In genomic region chrX:93697596-93697995, GRCm38 (mm10) we compare ENCODE assay signal across 23 mouse cellular contexts. TPM values are rescaled to one million over a fixed set of nuclear protein-coding genes. Genes with fewer than 3 reads are reported as not detected.
DNase-seq lines count a peak whose midpoint lies in the region; ATAC-seq and TF ChIP-seq lines count a peak whose summit lies in the region.
"Had no signal": no experiment of that assay in that cellular context is flagged by ENCODE, and none has a peak within 500 bp of the region (broad histone marks: within the 10 kb centered on the region; RNA-seq: fewer than 3 reads in every experiment).

No protein-coding gene starts in this region.

- ATAC-seq in megakaryocyte, adult 5-6 weeks (ENCODE audit: poor library complexity, severe bottlenecking), result no peak
- ATAC-seq: activated CD4-positive, CD25-positive, alpha-beta regulatory T cell, adult 4 months; CD4-positive, CD25-positive, alpha-beta regulatory T cell, adult 4 months; Patski had no signal

- TF ChIP-seq CTCF in MEL (IDR thresholded peaks at IDR 0.05 in 2 of 3, conservative IDR thresholded peaks at IDR 0.05 in 1 of 3; ENCODE audit: control insufficient read depth in 1 of 3, insufficient read depth in 1 of 3, low read depth in 2 of 3, low read length in 3 of 3, poor library complexity in 1 of 3, severe bottlenecking in 1 of 3), result no peak

- no peak for TF ChIP-seq POLR2A in MEL (IDR thresholded peaks at IDR 0.05; ENCODE audit: control insufficient read depth in 1 of 2, insufficient read depth in 1 of 2, low read depth in 1 of 2, low read length in 2 of 2, poor library complexity in 1 of 2)

- peak; percentile 51 to 78; a peak in 3 of 4 replicates for TF ChIP-seq EP300 in MEL (IDR thresholded peaks at IDR 0.05; ENCODE audit: low read depth in 1 of 2, low read length in 2 of 2)

- H3K9ac ChIP-seq in MEL (ENCODE audit: control insufficient read depth, low read depth, low read length, poor library complexity, severe bottlenecking), result no peak overlapping the region

- DNase-seq in MEL (ENCODE audit: low read depth, low spot score), result peak; percentile 70
- DNase-seq in MEL-GATA-1-ER (ENCODE audit: extremely low read depth, low read depth), result peak; percentile 46
- DNase-seq in natural killer cell, adult 2 months (ENCODE audit: low spot score in 2 of 2), result no peak
- no peak for DNase-seq in cerebellum, adult 11 months
- DNase-seq: adrenal gland, adult 2 months; adrenal gland, adult 8-10 months; adrenal gland, postnatal 10 days; adrenal gland, postnatal 14 days; adrenal gland, postnatal 25 days; adrenal gland, postnatal 36 days; B cell, adult 2 months; cerebellum, adult 11-12 months; cerebellum, adult 18-20 months; cerebellum, adult 2 months; cerebellum, adult 8-10 months; cerebellum, adult 9-10 months had no signal

- peak overlapping the region; percentile 10 for H3K4me3 ChIP-seq in megakaryocyte, embryonic 14.5 days (replicated peaks)
- H3K4me3 ChIP-seq in MEL (ENCODE audit: control insufficient read depth in 1 of 2, insufficient read depth in 1 of 2, low read depth in 2 of 2, low read length in 2 of 2), result no peak overlapping the region

- H3K79me2 ChIP-seq in MEL (ENCODE audit: control insufficient read depth, insufficient read depth, low read length, poor library complexity), result no peaks in the 10 kb centered on the region

- H3K9me3 ChIP-seq in megakaryocyte, embryonic 14.5 days, result no peaks in the 10 kb centered on the region
- H3K9me3 ChIP-seq in MEL (replicated peaks; ENCODE audit: insufficient read depth, low read length), result no peaks in the 10 kb centered on the region
- H3K9me3 ChIP-seq: G1E had no signal

- peak overlapping the region; percentile 72 for H3K27ac ChIP-seq in MEL (ENCODE audit: control insufficient read depth, low read depth, low read length)

- peaks cover 4% of the 10 kb centered on the region for H3K27me3 ChIP-seq in megakaryocyte, embryonic 14.5 days (replicated peaks)
- no peaks in the 10 kb centered on the region for H3K27me3 ChIP-seq in MEL (ENCODE audit: control insufficient read depth in 1 of 2, insufficient read depth in 2 of 2, low read length in 2 of 2)
- H3K27me3 ChIP-seq: CH12.LX had no signal

- peaks cover 9% of the 10 kb centered on the region for H3K36me3 ChIP-seq in megakaryocyte, embryonic 14.5 days (replicated peaks; ENCODE audit: low read length)
- peaks cover 0 to 41% of the 10 kb centered on the region in 2 experiments; a peak in 2 of 4 replicates for H3K36me3 ChIP-seq in MEL (ENCODE audit: control insufficient read depth in 1 of 2, insufficient read depth in 2 of 2, low read length in 2 of 2)

- H3K4me1 ChIP-seq in megakaryocyte, embryonic 14.5 days, result peaks cover 66% of the 10 kb centered on the region
- peaks cover 18 to 19% of the 10 kb centered on the region in 2 experiments for H3K4me1 ChIP-seq in MEL (ENCODE audit: control insufficient read depth in 1 of 2, insufficient read depth in 2 of 2, low read length in 2 of 2)

- TF ChIP-seq RAD21 in MEL (IDR thresholded peaks at IDR 0.05; ENCODE audit: low read depth, low read length), result no peak

TF ChIP-seq in MEL, 35 proteins besides CTCF, POLR2A, EP300 and RAD21:
- no peak for TF ChIP-seq KAT2A (conservative IDR thresholded peaks at IDR 0.05; ENCODE audit: low read depth, low read length)
- TF ChIP-seq POLR2AphosphoS5 (IDR thresholded peaks at IDR 0.05; ENCODE audit: borderline replicate concordance, low read depth, low read length), result no peak
- no peak for TF ChIP-seq MYC (IDR thresholded peaks at IDR 0.05; ENCODE audit: low read depth, low read length)
- peak; percentile 52; the same call in 1 of the 2 replicates for TF ChIP-seq TBP (IDR thresholded peaks at IDR 0.05; ENCODE audit: low read depth, low read length)
- TF ChIP-seq ZKSCAN1 (IDR thresholded peaks at IDR 0.05; ENCODE audit: low read depth, low read length), result no peak
- TF ChIP-seq ZC3H11A (IDR thresholded peaks at IDR 0.05; ENCODE audit: low read depth, low read length), result no peak
- peak; percentile 64 for TF ChIP-seq ETS1 (IDR thresholded peaks at IDR 0.05; ENCODE audit: low read depth, low read length)
- TF ChIP-seq MAZ (IDR thresholded peaks at IDR 0.05; ENCODE audit: low read depth, low read length), result no peak
- TF ChIP-seq JUND (IDR thresholded peaks at IDR 0.05; ENCODE audit: low read depth, low read length), result no peak
- no peak for TF ChIP-seq POLR2AphosphoS2 (IDR thresholded peaks at IDR 0.05; ENCODE audit: low read length)
- peak; percentile 91 for TF ChIP-seq GATA1 (IDR thresholded peaks at IDR 0.05; ENCODE audit: low read depth, low read length)
- no peak for TF ChIP-seq GABPA (IDR thresholded peaks at IDR 0.05; ENCODE audit: low read depth, low read length)
- TF ChIP-seq SIN3A (IDR thresholded peaks at IDR 0.05; ENCODE audit: low read length), result peak; percentile 53; the same call in 1 of the 2 replicates
- TF ChIP-seq MYB (IDR thresholded peaks at IDR 0.05; ENCODE audit: low read depth, low read length), result no peak
- TF ChIP-seq TCF12 (IDR thresholded peaks at IDR 0.05; ENCODE audit: low read depth, low read length), result peak; percentile 43; the same call in 1 of the 2 replicates
- no peak for TF ChIP-seq NRF1 (IDR thresholded peaks at IDR 0.05; ENCODE audit: insufficient read depth, low read depth, low read length, poor library complexity, severe bottlenecking)
- TF ChIP-seq ZNF384 (IDR thresholded peaks at IDR 0.05; ENCODE audit: low read depth, low read length), result no peak
- no peak for TF ChIP-seq E2F4 (IDR thresholded peaks at IDR 0.05; ENCODE audit: borderline replicate concordance, low read depth, low read length)
- TF ChIP-seq NELFE (IDR thresholded peaks at IDR 0.05; ENCODE audit: low read depth, low read length), result no peak
- no peak for TF ChIP-seq CHD2 (IDR thresholded peaks at IDR 0.05; ENCODE audit: low read length)
- TF ChIP-seq MEF2A (IDR thresholded peaks at IDR 0.05; ENCODE audit: extremely low read depth, insufficient replicate concordance, low read depth, low read length, poor library complexity, severe bottlenecking), result no peak
- TF ChIP-seq USF2 (IDR thresholded peaks at IDR 0.05; ENCODE audit: borderline replicate concordance in 1 of 2, insufficient read depth in 1 of 2, low read depth in 1 of 2, low read length in 2 of 2), result no peak
- TF ChIP-seq UBTF (IDR thresholded peaks at IDR 0.05; ENCODE audit: borderline replicate concordance, insufficient read depth, low read depth, low read length), result no peak
- TF ChIP-seq MAX (IDR thresholded peaks at IDR 0.05; ENCODE audit: low read length), result no peak
- TF ChIP-seq SMC3 (IDR thresholded peaks at IDR 0.05; ENCODE audit: low read depth, low read length), result no peak
- no peak for TF ChIP-seq ELF1 (IDR thresholded peaks at IDR 0.05; ENCODE audit: low read depth, low read length)
- TF ChIP-seq USF1 (IDR thresholded peaks at IDR 0.05; ENCODE audit: low read depth, low read length), result no peak
- no peak for TF ChIP-seq MXI1 (IDR thresholded peaks at IDR 0.05; ENCODE audit: low read depth, low read length)
- TF ChIP-seq MAFK (IDR thresholded peaks at IDR 0.05; ENCODE audit: borderline replicate concordance, low read depth, low read length), result no peak
- no peak for TF ChIP-seq ZMIZ1 (IDR thresholded peaks at IDR 0.05; ENCODE audit: low read depth, low read length)
- peak; percentile 66 for TF ChIP-seq RCOR1 (IDR thresholded peaks at IDR 0.05; ENCODE audit: low read depth, low read length)
- no peak for TF ChIP-seq CHD1 (IDR thresholded peaks at IDR 0.05; ENCODE audit: low read depth, low read length)
- TF ChIP-seq TAL1 (IDR thresholded peaks at IDR 0.05; ENCODE audit: low read length), result no peak
- no peak for TF ChIP-seq BHLHE40 (IDR thresholded peaks at IDR 0.05; ENCODE audit: borderline replicate concordance, low read depth, low read length)
- TF ChIP-seq HCFC1 (IDR thresholded peaks at IDR 0.05; ENCODE audit: low read depth, low read length), result no peak

RNA-seq across cellular contexts. Expression of gene Pcyt1b, which starts 42.9 kb away (rescaled TPM):
- 8.9 and 14.8 TPM in 2 replicates for polyA plus RNA-seq in megakaryocyte, embryonic 14.5 days (2012; ENCODE audit: insufficient read depth, low replicate concordance)
- total RNA-seq in megakaryocyte, adult 5-6 weeks (2015), result 0.13 and 0.62 TPM in 2 replicates
- total RNA-seq in megakaryocyte, adult 5-6 weeks (2017), result 0.37 and 0.51 TPM in 2 replicates
- 1.2 and 1.9 TPM in 2 replicates for total RNA-seq in MEL (2012; rRNA removed)
- polyA plus RNA-seq in MEL (2012; ENCODE audit: insufficient read depth in 1 of 2, insufficient read length in 2 of 2, low read depth in 1 of 2, low replicate concordance in 2 of 2, missing spikeins in 1 of 2), result 10 to 100 TPM in 1 of 2 experiments, not detected in 1; 10.4 TPM

Comparison
In these comparisons a context has a peak if more than half of its experiments do, and no peak if none do; other contexts are left out.
1. DNase-seq: peak in MEL (single experiment) and MEL-GATA-1-ER (single experiment); none in natural killer cell, adult 2 months (0 of 2) and cerebellum, adult 11 months (single experiment).